Mouse (Mus musculus) embryonic facial prominence, embryonic 10.5 days (tissue): ENCODE results near the gene 3110001I22Rik. TPM values are rescaled to one million over a fixed set of nuclear protein-coding genes. Genes with fewer than 3 reads are reported as not detected.
A peak's percentile ranks its signal among the peaks of the same experiment; 100 is the strongest.
"Not testable (repeated sequence)": the region's sequence is repeated elsewhere in the genome, so short reads cannot be mapped to it uniquely, and the experiment has no call there.

Experiments
- DNase-seq: peaks from one replicate; pipeline ENCODE4 v3.0.0-alpha.2; 2017; ENCODE audit warnings: low spot score
- H3K27ac ChIP-seq: fragments of 300-500 bp; sonication (generic); replicated peaks from 2 replicates; pipeline ENCODE4 v1.5.1; 2016; ENCODE audit warnings: mild to moderate bottlenecking
- H3K27me3 ChIP-seq: fragments of 300-500 bp; sonication (generic); replicated peaks from 2 replicates; pipeline ENCODE4 v1.6.1; 2016; ENCODE audit warnings: low read depth, mild to moderate bottlenecking; ENCODE audit not compliant: poor library complexity, severe bottlenecking
- H3K36me3 ChIP-seq: fragments of 300-500 bp; sonication (generic); replicated peaks from 2 replicates; pipeline ENCODE4 v1.6.1; 2016; ENCODE audit warnings: mild to moderate bottlenecking, moderate library complexity
- H3K4me1 ChIP-seq: fragments of 300-500 bp; sonication (generic); 2 replicates; pipeline ENCODE4 v1.6.1; 2016
- H3K4me3 ChIP-seq: fragments of 300-500 bp; sonication (generic); 2 replicates; pipeline ENCODE4 v1.5.1; 2016; ENCODE audit warnings: mild to moderate bottlenecking, moderate library complexity
- H3K9me3 ChIP-seq: fragments of 300-500 bp; sonication (generic); 2 replicates; pipeline ENCODE4 v1.6.1; 2016; ENCODE audit warnings: mild to moderate bottlenecking
- WGBS: fragments of 180-500 bp; shearing (Covaris S2); methylation state at CpG from one replicate; pipeline ENCODE4 v1.1.7; 2016; 5-methylcytosine and 5-hydroxymethylcytosine counted together
- polyA plus RNA-seq: library from polyadenylated mRNA; unstranded; fragments of >200 nt; fragmentation: Nextera tagmentation; extraction: Ambion mirVana; gene quantifications from 2 replicates; pipeline ENCODE4 v1.2.1, GENCODE M21; 2016

The 3110001I22Rik gene
- polyA plus RNA-seq, 1 experiment from 2014 or later, result 7.5 TPM

DNA sequence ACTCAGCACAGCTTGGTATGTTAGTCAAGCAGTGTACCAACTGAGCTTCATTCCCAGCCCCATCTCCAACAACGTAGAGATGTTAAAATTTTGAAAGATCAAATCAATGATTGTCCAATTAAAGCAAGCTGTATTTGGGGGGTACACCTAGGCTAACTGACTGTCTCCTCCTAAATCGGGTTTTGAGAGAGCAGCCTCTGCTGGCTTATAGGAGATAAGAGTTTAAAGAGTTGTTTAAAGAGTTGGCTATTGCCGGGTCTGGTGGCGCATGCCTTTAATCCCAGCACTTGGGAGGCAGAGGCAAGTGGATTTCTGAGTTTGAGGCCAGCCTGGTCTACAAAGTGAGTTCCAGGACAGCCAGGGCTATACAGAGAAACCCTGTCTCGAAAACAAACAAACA, 833 bp upstream of the 3110001I22Rik start:
- not testable (repeated sequence) for H3K36me3 ChIP-seq, H3K27me3 ChIP-seq, H3K27ac ChIP-seq, H3K9me3 ChIP-seq, DNase-seq
- WGBS, result 77% methylated on average over 5 of the region's 5 CpGs
- Histone ChIP-seq H3K4me1 (peaks cover 20% of the 10 kb centered on the region), H3K4me3 (peak overlapping the region; percentile 92)

DNA sequence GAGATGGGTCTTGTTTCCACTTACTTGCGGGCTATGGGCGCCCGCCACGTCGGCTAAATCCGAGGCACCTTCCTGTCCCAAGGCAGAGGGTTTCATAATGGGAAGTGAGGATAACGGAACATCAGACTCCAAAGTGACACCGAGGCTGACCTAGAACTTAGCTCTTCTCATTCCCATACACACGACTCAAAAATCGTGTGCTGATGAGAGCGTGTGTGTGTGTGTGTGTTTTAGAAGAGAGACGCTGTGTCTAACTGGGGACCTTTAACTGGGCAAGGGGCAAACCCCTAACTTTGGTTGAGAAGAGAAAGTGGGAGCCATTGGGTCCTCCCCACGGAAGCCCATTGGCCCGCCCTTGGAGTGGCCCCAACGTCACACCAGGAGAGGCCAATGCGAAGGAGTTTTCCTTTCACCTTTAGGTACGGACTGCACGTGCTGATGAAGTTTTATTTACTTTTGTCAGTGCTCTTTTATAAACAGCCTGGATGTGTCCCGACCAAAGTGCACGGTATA, 713 bp downstream of the 3110001I22Rik start:
- Histone ChIP-seq H3K36me3 (peaks cover 15% of the 10 kb centered on the region), H3K4me1 (peaks cover 12% of the 10 kb centered on the region), H3K4me3 (peak overlapping the region; percentile 92), H3K9me3 (no peaks in the 10 kb centered on the region), H3K27ac (peak overlapping the region; percentile 89), H3K27me3 (no peaks in the 10 kb centered on the region)
- 2% methylated on average over 20 of the region's 20 CpGs for whole genome bisulfite sequencing
- DNase-seq, result peak; percentile 76

- no peaks in the 10 kb centered on the region for H3K9me3 ChIP-seq
- H3K27ac ChIP-seq, result no peak overlapping the region
- peak overlapping the region; percentile 92 for H3K4me3 ChIP-seq
- H3K27me3 ChIP-seq, result no peaks in the 10 kb centered on the region
- DNase-seq, result no peak
- 82% methylated on average over 5 of the region's 5 CpGs for WGBS
- peaks cover 9% of the 10 kb centered on the region for H3K4me1 ChIP-seq
- peaks cover 21% of the 10 kb centered on the region for H3K36me3 ChIP-seq
These were observed 1.4 kb downstream of the 3110001I22Rik start for GRCm38 (mm10) chr16:13673114-13673513.

DNA sequence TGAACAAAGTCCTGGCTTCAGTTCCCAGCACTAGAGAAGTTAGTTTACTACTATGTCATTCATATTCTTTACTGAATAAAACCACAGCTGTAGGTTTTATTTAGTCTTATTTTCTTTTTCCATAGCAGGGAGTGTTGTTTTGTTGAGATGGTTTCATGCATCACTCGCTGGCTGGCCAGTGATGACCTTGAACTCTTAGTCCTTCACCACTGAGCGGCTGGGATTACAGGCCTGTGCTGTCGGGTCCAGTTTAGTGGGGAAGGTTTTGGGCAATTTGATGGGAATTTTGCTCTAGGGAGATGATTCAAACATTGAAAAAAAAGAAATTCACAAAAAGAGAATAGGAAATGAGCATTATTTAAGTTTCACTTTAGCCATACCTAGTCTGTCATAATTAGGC, 2.8 kb downstream of the 3110001I22Rik start:
- no peak for DNase-seq
- 90% methylated on average over 3 of the region's 3 CpGs for WGBS
- Histone ChIP-seq H3K9me3 (no peaks in the 10 kb centered on the region), H3K36me3 (peaks cover 34% of the 10 kb centered on the region), H3K4me1 (peaks cover 9% of the 10 kb centered on the region), H3K4me3 (no peak overlapping the region), H3K27ac (no peak overlapping the region), H3K27me3 (no peaks in the 10 kb centered on the region)

DNA sequence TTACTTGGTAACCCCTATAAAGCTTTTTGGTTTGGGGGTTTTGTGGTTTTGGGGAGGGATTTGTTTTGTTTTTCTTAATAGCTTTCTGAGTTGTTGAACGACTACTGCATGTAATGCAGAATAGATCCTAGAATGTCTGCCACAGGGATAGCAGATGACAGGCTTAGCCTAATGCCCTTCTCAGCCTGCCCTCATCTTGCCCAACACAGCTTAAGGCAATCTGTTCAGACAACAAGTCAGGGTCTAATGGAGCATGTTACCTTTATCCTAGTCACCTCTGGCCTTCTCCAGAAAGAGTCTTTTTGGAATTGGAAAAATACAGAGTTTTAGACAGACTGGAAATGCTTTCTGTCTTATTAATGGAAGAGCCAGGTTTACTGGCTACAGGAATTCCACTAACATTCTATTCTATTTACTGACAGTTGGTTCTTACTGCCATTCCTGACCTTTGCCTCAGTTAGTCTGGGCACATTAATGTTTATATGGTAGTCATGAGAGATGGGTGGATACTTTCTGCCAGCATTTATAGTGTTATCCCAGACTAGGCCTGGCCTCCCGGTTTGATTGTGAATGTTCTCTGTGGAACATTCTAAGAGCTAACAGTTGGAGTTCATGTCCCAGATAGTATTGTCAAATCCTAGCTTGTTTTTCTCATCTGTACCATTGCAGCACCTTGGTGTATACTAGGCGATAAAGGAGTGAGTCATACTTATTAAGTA, 7.0 kb downstream of the 3110001I22Rik start:
- no peak for DNase-seq
- 88% methylated on average over 3 of the region's 3 CpGs for WGBS
- Histone ChIP-seq H3K4me3 (no peak overlapping the region), H3K4me1 (no peaks in the 10 kb centered on the region), H3K27ac (no peak overlapping the region), H3K9me3 (no peaks in the 10 kb centered on the region), H3K36me3 (peaks cover 43% of the 10 kb centered on the region), H3K27me3 (no peaks in the 10 kb centered on the region)

DNA sequence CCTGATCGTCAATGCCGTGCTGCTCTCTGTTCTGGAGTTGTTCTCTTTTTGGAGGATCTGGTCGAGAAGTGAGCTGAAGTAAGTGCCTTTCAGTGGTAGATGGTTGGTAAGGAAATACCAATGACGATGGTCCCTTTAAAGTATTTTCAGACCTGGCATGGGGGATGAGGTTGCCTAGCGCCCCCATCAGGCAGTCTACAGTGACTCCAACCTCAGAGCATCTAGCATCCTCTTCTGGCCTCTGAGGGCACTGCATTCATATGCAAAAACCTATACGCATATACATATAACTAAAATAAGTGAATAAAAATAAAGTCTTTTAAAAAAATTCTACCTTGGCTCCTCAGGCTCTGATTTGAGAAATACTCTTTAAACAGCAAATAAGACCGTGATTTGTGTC, 27.3 kb downstream of the 3110001I22Rik start:
- 87% methylated on average over 7 of the region's 7 CpGs for WGBS
- Histone ChIP-seq H3K4me1 (no peaks in the 10 kb centered on the region), H3K36me3 (peaks cover 92% of the 10 kb centered on the region), H3K9me3 (no peaks in the 10 kb centered on the region), H3K27ac (no peak overlapping the region), H3K4me3 (no peak overlapping the region), H3K27me3 (no peaks in the 10 kb centered on the region)
- DNase-seq, result no peak

- Histone ChIP-seq H3K27ac (no peak overlapping the region), H3K36me3 (peaks cover 81% of the 10 kb centered on the region), H3K9me3 (no peaks in the 10 kb centered on the region), H3K27me3 (no peaks in the 10 kb centered on the region), H3K4me1 (no peaks in the 10 kb centered on the region), H3K4me3 (no peak overlapping the region)
- 96% methylated on average over 7 of the region's 7 CpGs for WGBS
- no peak for DNase-seq
These were observed 30.5 kb downstream of the 3110001I22Rik start for GRCm38 (mm10) chr16:13702184-13702583.

DNA sequence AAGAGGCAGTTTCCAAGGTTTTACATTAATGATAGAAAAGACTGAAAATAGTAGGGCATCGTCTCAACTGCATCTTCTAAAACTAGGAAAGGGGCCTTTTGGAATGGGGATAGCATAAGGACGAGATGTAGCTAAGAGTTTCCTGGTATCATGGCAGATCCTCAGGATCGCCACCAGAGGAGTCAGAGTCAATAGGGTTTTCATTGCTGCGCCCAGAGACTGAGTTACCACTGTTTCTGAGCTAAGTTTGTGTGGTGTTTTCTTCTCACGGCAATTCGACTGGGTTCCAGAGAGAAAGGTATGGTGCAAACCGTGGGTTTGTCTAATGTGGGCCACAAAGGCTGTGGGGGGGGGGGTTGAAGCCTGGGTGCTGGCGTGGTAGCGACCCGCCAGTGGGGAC, 32.9 kb downstream of the 3110001I22Rik start:
- WGBS, result 93% methylated on average over 10 of the region's 10 CpGs
- H3K27me3 ChIP-seq, result no peaks in the 10 kb centered on the region
- DNase-seq, result no peak

GRCm38 (mm10) chr16:13714910-13715309, 43.2 kb downstream of the 3110001I22Rik start:
- H3K27me3 ChIP-seq, result no peaks in the 10 kb centered on the region
- H3K4me3 ChIP-seq, result no peak overlapping the region
- no peaks in the 10 kb centered on the region for H3K36me3 ChIP-seq
- DNase-seq, result no peak
- 95% methylated on average over 3 of the region's 3 CpGs for WGBS
- no peak overlapping the region for H3K27ac ChIP-seq
- H3K9me3 ChIP-seq, result no peaks in the 10 kb centered on the region
- H3K4me1 ChIP-seq, result no peaks in the 10 kb centered on the region

More for the DNA sequence above, 32.9 kb downstream of the 3110001I22Rik start:
- H3K27ac ChIP-seq, result no peak overlapping the region
- H3K9me3 ChIP-seq, result no peaks in the 10 kb centered on the region
- H3K4me1 ChIP-seq, result no peaks in the 10 kb centered on the region
- peaks cover 56% of the 10 kb centered on the region for H3K36me3 ChIP-seq
- no peak overlapping the region for H3K4me3 ChIP-seq

DNA sequence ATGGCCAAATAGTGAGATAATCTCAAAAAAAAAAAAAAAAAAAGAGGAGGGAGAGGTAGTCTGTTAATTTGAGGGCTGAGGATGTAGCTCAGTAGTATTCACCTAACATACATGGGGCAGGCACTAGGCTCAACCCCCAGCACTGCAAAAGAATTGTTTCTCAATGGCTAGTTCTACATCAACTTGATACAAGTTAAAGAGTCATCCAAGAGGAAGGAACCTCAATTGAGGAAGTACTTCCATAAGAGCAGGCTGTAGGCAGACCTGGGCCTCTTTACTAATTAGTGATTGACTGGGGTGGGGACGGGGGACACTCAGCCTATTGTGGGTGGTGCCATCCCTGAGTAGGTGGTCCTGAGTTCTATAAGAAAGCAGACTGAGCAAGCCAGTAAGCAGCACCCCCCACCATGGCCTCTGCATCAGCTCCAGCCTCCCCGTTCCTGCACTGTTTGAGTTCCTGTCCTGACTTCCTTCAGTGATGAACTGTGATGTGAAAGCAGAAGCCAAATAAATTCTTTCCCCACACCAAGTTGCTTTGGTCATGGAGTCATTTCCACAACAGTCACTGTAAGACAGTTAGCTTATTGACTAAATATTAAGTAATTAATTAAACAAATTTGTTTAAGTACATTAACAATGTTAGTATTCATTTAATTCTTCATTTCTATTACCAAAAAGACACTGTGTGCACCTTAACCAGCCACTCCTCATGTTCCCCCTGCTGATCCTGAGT, 45.3 kb downstream of the 3110001I22Rik start:
- Histone ChIP-seq H3K27me3 (no peaks in the 10 kb centered on the region), H3K4me3 (no peak overlapping the region), H3K36me3 (no peaks in the 10 kb centered on the region), H3K9me3 (no peaks in the 10 kb centered on the region), H3K27ac (no peak overlapping the region), H3K4me1 (no peaks in the 10 kb centered on the region)
- 86% methylated on average over 2 of the region's 2 CpGs for WGBS
- no peak for DNase-seq

DNA sequence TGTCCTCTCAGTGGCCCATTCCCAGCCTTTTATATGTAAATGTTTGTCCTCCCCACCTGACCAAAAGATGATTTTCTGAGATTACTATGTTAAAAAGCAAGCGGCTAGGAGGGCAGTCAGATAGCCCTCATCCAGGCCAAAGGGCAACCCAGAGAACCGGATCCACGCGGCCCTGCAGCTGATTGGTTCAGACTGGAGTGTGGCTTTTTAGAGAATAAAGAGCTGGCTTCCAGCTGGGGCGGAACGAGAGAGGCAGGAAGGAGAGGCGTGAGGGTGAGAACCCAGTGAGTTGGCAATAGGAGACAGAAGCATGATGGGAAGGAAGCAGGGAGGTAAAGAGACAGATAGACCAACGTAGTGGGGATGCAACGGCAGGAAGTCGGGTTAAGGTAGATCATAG, 51.2 kb downstream of the 3110001I22Rik start:
- no peak overlapping the region for H3K27ac ChIP-seq
- H3K9me3 ChIP-seq, result no peaks in the 10 kb centered on the region
- WGBS, result 41% methylated on average over 10 of the region's 10 CpGs
- no peak overlapping the region for H3K4me3 ChIP-seq
- H3K27me3 ChIP-seq, result no peaks in the 10 kb centered on the region
- no peaks in the 10 kb centered on the region for H3K36me3 ChIP-seq
- no peaks in the 10 kb centered on the region for H3K4me1 ChIP-seq
- no peak for DNase-seq

- no peaks in the 10 kb centered on the region for H3K9me3 ChIP-seq
- H3K36me3 ChIP-seq, result no peaks in the 10 kb centered on the region
- H3K4me3 ChIP-seq, result no peak overlapping the region
- H3K27me3 ChIP-seq, result 0 out of 2 replicates have a peak, but pooled peaks cover 13% of the 10 kb centered on the region
- 85% methylated on average over 5 of the region's 5 CpGs for WGBS
- no peak for DNase-seq
- peaks cover 9% of the 10 kb centered on the region for H3K4me1 ChIP-seq
- H3K27ac ChIP-seq, result no peak overlapping the region
These were observed 56.1 kb downstream of the 3110001I22Rik start for GRCm38 (mm10) chr16:13727811-13728335.
